Mouse (Mus musculus) CH12F3 (cell line): Measurements from ENCODE around the gene Cx3cl1.

Source experiments
- in situ Hi-C: fragments of 300-500 bp; cut with MboI; formaldehyde crosslinking; loops from 2 replicates; pipeline ENCODE4 v1.14.3; 2020; ENCODE audit warnings: low sequenced_read_pairs

Gene Cx3cl1

DNA sequence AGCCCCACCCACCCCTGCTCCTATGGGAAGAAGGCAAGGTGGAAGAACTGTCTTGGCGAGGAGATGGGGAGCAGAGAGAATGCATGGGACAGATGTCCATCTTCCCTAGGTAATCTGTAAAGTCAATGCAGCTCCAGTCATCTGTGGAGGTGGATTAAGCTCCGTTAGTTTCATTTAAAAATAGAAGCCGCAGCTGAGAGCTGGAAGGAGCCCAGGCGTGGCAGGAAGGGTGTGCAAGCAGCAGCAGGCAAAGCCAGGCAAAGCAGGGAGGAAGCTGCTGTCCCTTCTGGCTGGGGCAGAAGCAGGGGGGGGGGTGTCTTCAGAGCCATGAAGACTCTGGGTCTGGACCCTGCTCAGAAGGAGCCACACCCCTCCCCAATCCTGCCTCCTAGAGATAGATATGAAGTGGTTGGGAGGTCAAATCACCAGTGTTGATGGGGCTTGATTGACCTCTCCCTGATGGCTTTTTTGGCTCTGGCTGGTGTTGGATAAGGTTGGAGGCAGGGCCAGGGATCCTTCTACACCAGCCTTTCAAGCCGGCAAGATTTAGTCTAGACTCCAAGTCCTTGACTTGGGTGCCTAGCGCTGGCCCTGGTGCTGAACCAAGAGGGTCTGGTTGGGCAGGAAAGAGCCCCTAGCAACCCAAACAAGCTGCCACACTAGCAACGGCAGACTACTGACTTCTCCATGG lies 28.6 kb downstream of the Cx3cl1 start:
- in situ Hi-C loops, result no loop called here

GRCm38 (mm10) chr8:94801293-94802095 lies 29.7 kb downstream of the Cx3cl1 start:
- in situ Hi-C loops, result no loop called here

DNA sequence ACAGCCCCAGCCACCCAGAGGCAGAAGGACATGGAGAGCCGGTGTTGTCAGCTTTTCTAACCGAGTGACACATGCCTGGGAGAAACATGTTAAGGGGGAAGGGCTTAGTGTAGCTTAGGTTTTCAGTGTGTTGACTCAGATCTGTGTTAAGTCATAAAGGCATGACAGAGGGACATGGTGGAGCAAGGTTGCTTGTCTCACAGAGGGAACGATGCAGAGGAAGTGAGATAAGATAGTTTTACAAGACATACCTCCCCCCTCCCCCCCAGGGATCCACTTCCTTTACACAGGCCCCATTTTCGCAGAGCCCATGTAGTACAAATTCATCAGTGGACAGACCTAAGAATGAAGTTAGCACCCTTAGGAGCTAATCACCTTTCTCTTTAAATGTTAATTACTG lies 30.6 kb downstream of the Cx3cl1 start:
- in situ Hi-C loops, result no loop called here

DNA sequence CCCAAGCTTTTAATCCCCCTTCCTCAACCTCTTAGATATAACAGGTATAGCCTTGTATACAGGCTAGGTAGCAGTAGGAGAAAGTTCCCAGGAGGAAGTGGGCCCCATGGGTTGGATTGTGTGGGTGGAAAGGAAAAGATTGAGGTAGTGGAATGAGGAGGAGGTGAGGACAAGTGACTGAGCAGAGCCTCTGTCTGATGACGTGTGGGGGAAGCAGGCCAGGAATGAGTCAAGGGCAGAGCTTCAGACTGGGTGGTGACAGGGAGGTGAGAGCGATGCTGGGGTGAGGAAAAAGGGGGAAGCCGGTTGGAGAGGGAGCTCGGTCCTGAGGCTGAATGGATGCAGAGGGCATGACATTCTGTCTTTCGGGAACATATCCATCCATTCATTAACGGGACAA lies 31.7 kb downstream of the Cx3cl1 start:
- in situ Hi-C loops, result no loop called here

GRCm38 (mm10) chr8:94804546-94805340 lies 32.9 kb downstream of the Cx3cl1 start:
- in situ Hi-C loops, result no loop called here

- in situ Hi-C loops, result no loop called here
Measured at GRCm38 (mm10) chr8:94805811-94806210, 34.0 kb downstream of the Cx3cl1 start.

DNA sequence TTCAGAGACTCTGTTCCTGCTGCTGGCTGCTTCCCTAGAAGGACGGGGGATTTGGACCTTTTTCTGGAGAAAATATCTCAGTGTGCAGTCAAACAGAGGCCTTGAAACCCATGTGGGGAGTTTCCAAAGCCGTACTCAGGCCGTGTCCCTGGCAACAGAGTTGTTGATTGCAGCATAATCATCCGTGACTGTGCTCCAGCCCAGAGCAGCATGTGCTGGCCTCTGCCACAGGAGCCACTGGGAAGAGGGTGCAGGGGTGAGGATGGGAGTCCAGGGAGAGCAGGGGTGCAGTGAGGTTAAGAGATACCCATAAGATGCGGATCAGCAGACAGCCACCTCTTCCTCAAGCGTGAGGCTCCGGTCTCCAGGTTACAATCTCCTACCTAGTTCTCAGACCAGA lies 35.7 kb downstream of the Cx3cl1 start:
- in situ Hi-C loops, result no loop called here

- in situ Hi-C loops, result no loop called here
Measured at GRCm38 (mm10) chr8:94808372-94808771, 36.6 kb downstream of the Cx3cl1 start.

DNA sequence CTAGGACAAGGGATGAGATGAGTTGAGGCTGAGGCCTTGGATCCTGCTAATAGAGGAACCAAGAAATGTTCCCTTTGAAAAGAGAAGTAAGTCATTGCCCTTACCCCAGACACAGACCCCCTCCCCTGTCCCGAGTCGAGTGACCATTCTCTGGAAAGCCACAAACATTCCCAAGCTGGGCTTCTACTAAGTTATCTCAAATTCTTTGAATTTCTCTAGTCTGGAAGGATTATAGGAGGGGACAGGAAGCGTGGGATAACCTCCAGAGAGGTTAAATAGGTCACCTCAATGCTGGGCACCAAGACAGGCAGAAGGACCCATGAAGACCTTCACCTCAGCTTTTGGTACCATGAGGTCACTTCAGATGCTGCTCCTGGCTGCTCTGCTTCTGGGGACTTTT lies 38.3 kb downstream of the Cx3cl1 start, which contains the start of gene Ccl17:
Gene Ccl17 (plus strand): TSS at position 301 of the 400 bp plus-strand sequence.
- in situ Hi-C loops, result no loop called here

DNA sequence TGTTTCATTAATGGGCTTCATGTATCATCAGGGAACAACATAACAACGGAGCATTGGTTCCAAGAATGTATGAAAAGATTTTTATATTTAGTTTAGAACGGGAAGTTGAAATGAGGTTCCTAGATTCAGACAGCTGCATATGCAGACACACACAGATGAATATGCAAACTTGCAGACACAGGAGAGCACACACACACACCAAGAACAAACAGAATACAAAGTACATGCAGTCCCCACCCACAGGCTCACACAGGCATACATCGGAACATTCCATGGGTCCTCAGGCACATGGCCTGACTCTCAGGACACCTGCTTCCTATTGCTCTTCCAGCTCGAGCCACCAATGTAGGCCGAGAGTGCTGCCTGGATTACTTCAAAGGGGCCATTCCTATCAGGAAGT lies 39.0 kb downstream of the Cx3cl1 start:
- in situ Hi-C loops, result no loop called here

DNA sequence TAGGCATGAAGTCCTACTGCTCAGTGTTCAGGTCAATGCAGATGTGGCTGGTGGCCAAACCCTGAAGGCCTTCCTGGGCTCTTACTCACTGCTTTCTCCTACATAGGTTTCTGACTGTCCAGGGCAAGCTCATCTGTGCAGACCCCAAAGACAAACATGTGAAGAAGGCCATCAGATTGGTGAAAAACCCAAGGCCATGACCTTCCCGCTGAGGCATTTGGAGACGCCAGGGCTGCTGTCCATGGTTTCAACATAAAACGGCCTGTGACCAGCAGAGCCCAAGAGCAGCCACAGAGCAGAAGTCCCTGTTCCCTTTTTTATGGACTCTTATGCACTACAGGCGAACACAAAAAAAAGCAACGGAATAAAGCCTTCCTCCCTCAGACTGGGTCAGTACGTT lies 39.8 kb downstream of the Cx3cl1 start:
- in situ Hi-C loops, result no loop called here

DNA sequence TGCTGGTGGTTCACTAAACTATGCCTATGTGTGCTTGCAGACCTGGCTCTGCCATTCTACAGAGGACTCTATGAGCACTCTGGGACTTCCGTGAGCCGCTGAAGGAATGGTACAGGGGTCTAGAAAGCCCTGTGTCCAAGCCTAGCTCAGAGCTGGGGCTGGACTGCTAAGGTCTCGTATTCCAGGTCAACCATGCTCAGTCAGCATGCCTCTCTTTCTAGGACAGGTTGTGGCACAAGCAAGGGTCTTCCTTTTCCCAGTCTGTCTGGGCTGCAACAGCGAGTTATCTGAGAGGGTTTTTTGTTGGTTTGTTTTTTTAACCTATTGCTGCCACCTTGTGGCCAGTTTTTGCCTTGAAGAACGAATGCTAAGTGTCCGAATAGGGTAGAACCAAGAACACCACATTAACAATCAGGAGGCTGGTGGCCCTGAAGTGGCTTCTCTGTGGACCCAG lies 40.9 kb downstream of the Cx3cl1 start:
- in situ Hi-C loops, result no loop called here

GRCm38 (mm10) chr8:94814556-94814955 lies 42.7 kb downstream of the Cx3cl1 start:
- in situ Hi-C loops, result no loop called here

DNA sequence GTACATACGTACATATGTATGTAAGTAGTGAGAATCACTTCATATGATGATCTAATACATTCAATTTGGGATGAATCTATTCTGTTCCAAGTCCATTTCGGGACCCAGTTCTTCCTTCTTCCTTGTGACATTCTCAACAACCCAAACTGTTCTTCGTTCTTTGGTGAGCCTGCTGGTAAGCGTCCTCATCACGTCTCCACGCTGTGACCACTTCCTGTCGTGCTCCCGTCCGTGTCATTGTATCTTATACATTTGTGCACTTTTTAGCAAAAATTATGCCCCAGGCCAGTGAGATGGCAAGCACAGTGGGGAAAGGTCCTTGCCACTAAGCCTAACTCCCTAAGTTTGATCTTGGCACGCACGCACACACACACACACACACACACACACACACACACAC lies 46.1 kb downstream of the Cx3cl1 start:
- in situ Hi-C loops, result no loop called here

- in situ Hi-C loops, result loop anchor here (10.0 kb wide), 1 partner anchor 115 kb away; no protein-coding TSS in a partner anchor
Measured at GRCm38 (mm10) chr8:94819671-94820179, 47.9 kb downstream of the Cx3cl1 start.

GRCm38 (mm10) chr8:94820553-94820952 lies 48.7 kb downstream of the Cx3cl1 start:
- in situ Hi-C loops, result loop anchor here (10.0 kb wide), 1 partner anchor 116 kb away; no protein-coding TSS in a partner anchor

DNA sequence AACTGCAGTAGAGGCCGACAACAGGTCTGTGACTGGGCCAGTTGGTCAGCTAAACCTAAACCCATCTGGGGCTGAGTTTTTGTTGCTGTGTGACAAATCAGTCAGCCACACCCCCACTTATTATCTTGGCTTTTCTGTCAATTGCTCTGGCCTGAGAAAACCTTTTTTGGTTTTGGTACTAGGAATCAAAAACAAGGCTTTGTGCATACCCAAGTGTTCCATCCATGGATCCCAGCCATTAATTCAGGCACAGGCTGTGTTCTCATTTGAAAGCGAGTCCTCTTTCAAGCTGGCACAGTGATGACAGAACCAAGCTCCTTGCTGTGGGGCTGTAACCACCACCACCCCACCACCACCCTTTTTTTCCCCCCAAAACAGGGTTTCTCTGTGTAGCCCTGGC lies 49.6 kb downstream of the Cx3cl1 start:
- in situ Hi-C loops, result loop anchor here (10.0 kb wide), 1 partner anchor 117 kb away; no protein-coding TSS in a partner anchor

- in situ Hi-C loops, result loop anchor here (10.0 kb wide), 1 partner anchor 118 kb away; no protein-coding TSS in a partner anchor
Measured at GRCm38 (mm10) chr8:94822637-94823560, 51.1 kb downstream of the Cx3cl1 start.

DNA sequence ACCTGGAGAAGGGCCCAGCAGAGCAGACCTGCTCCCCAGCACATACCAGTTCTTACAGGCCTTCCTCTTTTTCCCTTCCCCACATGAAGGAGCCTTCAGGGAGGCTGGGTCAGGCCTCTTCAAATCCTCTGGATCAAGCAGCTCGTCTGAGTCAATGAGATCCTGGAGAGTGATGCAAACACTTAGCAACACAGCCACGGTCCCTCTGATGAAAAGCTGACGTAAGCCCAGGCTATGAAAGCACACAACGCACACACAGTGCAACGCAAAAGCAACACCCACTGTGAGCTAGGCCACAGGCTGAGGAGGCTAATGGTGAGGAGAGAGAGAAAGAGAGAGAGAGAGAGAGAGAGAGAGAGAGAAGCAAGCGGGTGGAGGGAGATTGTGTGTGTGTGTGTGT lies 53.4 kb downstream of the Cx3cl1 start:
- in situ Hi-C loops, result loop anchor here (10.0 kb wide), 1 partner anchor 120 kb away; no protein-coding TSS in a partner anchor

GRCm38 (mm10) chr8:94826210-94826609 lies 54.4 kb downstream of the Cx3cl1 start:
- in situ Hi-C loops, result loop anchor here (10.0 kb wide), 1 partner anchor 121 kb away; no protein-coding TSS in a partner anchor
